Mouse (Mus musculus) C2C12 (cell line): Measurements from ENCODE around the gene Sh3bp1. TPM values are rescaled to one million over a fixed set of nuclear protein-coding genes. Genes with fewer than 3 reads are reported as not detected.

Experiments used
- H3K27me3 ChIP-seq: one replicate; pipeline ENCODE4 v1.6.1; 2011; ENCODE audit not compliant: control insufficient read depth, insufficient read depth, insufficient read length
- H3K36me3 ChIP-seq: one replicate; pipeline ENCODE4 v1.6.1; 2011; ENCODE audit not compliant: control insufficient read depth, insufficient read depth
- H3K4me3 ChIP-seq: one replicate; pipeline ENCODE4 v1.5.1; 2011; ENCODE audit warnings: mild to moderate bottlenecking, control low read depth; ENCODE audit not compliant: poor library complexity, insufficient read depth, severe bottlenecking
- H3K79me2 ChIP-seq: one replicate; pipeline ENCODE4 v1.6.1; 2011; ENCODE audit not compliant: control insufficient read depth, insufficient read depth
- H3K79me3 ChIP-seq: one replicate; pipeline ENCODE4 v1.6.1; 2011; ENCODE audit warnings: low read depth, control low read depth
- H3ac ChIP-seq: one replicate; pipeline ENCODE3; 2011; ENCODE audit warnings: low read depth; ENCODE audit not compliant: control insufficient read depth, insufficient read length
- CEBPB ChIP-seq: IDR thresholded peaks from one replicate; pipeline ENCODE4 v1.6.1; 2011; ENCODE audit warnings: low read depth, mild to moderate bottlenecking, control low read depth, moderate library complexity
- CTCF ChIP-seq: IDR thresholded peaks from one replicate; pipeline ENCODE4 v1.5.1; 2011; ENCODE audit not compliant: control insufficient read depth, insufficient read depth, insufficient read length
- FOSL1 ChIP-seq: IDR thresholded peaks from one replicate; pipeline ENCODE4 v1.8.0; 2011; ENCODE audit warnings: mild to moderate bottlenecking, low read length; ENCODE audit not compliant: poor library complexity, insufficient read depth, severe bottlenecking
- MAX ChIP-seq: IDR thresholded peaks from one replicate; pipeline ENCODE4 v1.6.1; 2011; ENCODE audit warnings: mild to moderate bottlenecking, control low read depth
- MYOD1 ChIP-seq: IDR thresholded peaks from one replicate; pipeline ENCODE4 v1.6.1; 2011; ENCODE audit warnings: low read depth; ENCODE audit not compliant: control insufficient read depth, insufficient read length
- MYOG ChIP-seq: IDR thresholded peaks from one replicate; pipeline ENCODE4 v1.6.1; 2011; ENCODE audit not compliant: control insufficient read depth, insufficient read length; ENCODE audit errors: extremely low read depth
- USF1 ChIP-seq: IDR thresholded peaks from one replicate; pipeline ENCODE4 v1.6.1; 2011; ENCODE audit warnings: low read depth, mild to moderate bottlenecking, control low read depth, moderate library complexity
- polyA plus RNA-seq: library from polyadenylated mRNA; unstranded; fragments of >200 nt; fragmentation: generic; extraction: Trizol; gene quantifications from one replicate; pipeline ENCODE4 v1.2.1, GENCODE M21; 2012; ENCODE audit warnings: missing spikeins

Gene Sh3bp1
- polyA plus RNA-seq, 1 experiment: 23.4 TPM

- no peak overlapping the region for H3K4me3 ChIP-seq
- no peak for TF ChIP-seq USF1
- no peak for TF ChIP-seq CEBPB
- no peak for TF ChIP-seq MYOG
- no peak overlapping the region for H3ac ChIP-seq
- H3K79me2 ChIP-seq: peaks cover 20% of the 10 kb centered on the region
- H3K27me3 ChIP-seq: no peaks in the 10 kb centered on the region
- H3K79me3 ChIP-seq: peaks cover 11% of the 10 kb centered on the region
- peaks cover 60% of the 10 kb centered on the region for H3K36me3 ChIP-seq
Measured at GRCm38 (mm10) chr15:78940325-78940724, 40.8 kb downstream of the Sh3bp1 start.

GRCm38 (mm10) chr15:78942663-78943062 is 43.1 kb downstream of the Sh3bp1 start:
- Histone ChIP-seq H3K4me3 (no peak overlapping the region), H3K79me2 (no peaks in the 10 kb centered on the region)
- TF ChIP-seq CTCF (peak; percentile 22), MAX (no peak), FOSL1 (no peak)

GRCm38 (mm10) chr15:78946232-78946631 is 46.7 kb downstream of the Sh3bp1 start:
- Histone ChIP-seq H3K79me2 (no peaks in the 10 kb centered on the region), H3ac (no peak overlapping the region), H3K79me3 (no peaks in the 10 kb centered on the region), H3K36me3 (peaks cover 9% of the 10 kb centered on the region), H3K27me3 (no peaks in the 10 kb centered on the region), H3K4me3 (no peak overlapping the region)
- no peak for TF ChIP-seq MAX
- TF ChIP-seq CTCF: no peak
- no peak for TF ChIP-seq FOSL1
- TF ChIP-seq USF1: no peak
- no peak for TF ChIP-seq MYOD1
- no peak for TF ChIP-seq CEBPB
- no peak for TF ChIP-seq MYOG

More at GRCm38 (mm10) chr15:78942663-78943062, 43.1 kb downstream of the Sh3bp1 start:
- Histone ChIP-seq H3ac (peak overlapping the region; percentile 49), H3K36me3 (peaks cover 45% of the 10 kb centered on the region), H3K27me3 (no peaks in the 10 kb centered on the region), H3K79me3 (no peaks in the 10 kb centered on the region)

- Histone ChIP-seq H3K79me3 (no peaks in the 10 kb centered on the region), H3K79me2 (no peaks in the 10 kb centered on the region), H3K36me3 (no peaks in the 10 kb centered on the region), H3ac (peak within 1 kb of the TSS; percentile 62), H3K27me3 (no peaks in the 10 kb centered on the region), H3K4me3 (peak within 1 kb of the TSS; percentile 25)
- TF ChIP-seq CEBPB: no peak
- TF ChIP-seq MYOD1: no peak
- no peak for TF ChIP-seq MAX
- TF ChIP-seq USF1: no peak
- no peak for TF ChIP-seq FOSL1
Measured at GRCm38 (mm10) chr15:78947657-78948056, 48.1 kb downstream of the Sh3bp1 start, which contains the start of gene Triobp. Gene Triobp (plus strand): TSS chr15:78947724.

- H3K4me3 ChIP-seq: peak overlapping the region; percentile 25
- no peaks in the 10 kb centered on the region for H3K79me2 ChIP-seq
- TF ChIP-seq USF1: no peak
- TF ChIP-seq CTCF: no peak
- no peak for TF ChIP-seq MYOG
- TF ChIP-seq FOSL1: no peak
- no peak for TF ChIP-seq CEBPB
- no peak for TF ChIP-seq MAX
- no peak for TF ChIP-seq MYOD1
- H3K79me3 ChIP-seq: no peaks in the 10 kb centered on the region
- H3K27me3 ChIP-seq: no peaks in the 10 kb centered on the region
- H3K36me3 ChIP-seq: no peaks in the 10 kb centered on the region
- peak overlapping the region; percentile 62 for H3ac ChIP-seq
Measured at GRCm38 (mm10) chr15:78948152-78948725, 48.7 kb downstream of the Sh3bp1 start.

- no peak overlapping the region for H3K4me3 ChIP-seq
- H3K36me3 ChIP-seq: no peaks in the 10 kb centered on the region
- H3K27me3 ChIP-seq: no peaks in the 10 kb centered on the region
- H3K79me2 ChIP-seq: no peaks in the 10 kb centered on the region
- H3ac ChIP-seq: no peak overlapping the region
- H3K79me3 ChIP-seq: no peaks in the 10 kb centered on the region
- TF ChIP-seq MYOG: no peak
- TF ChIP-seq CEBPB: no peak
- TF ChIP-seq CTCF: no peak
- TF ChIP-seq FOSL1: no peak
- TF ChIP-seq MYOD1: no peak
Measured at GRCm38 (mm10) chr15:78948883-78949282, 49.3 kb downstream of the Sh3bp1 start.
